Mouse (Mus musculus) ES-E14 (cell line): Measurements from ENCODE around the gene Ptbp2.

ENCODE experiments used
- CHD2 ChIP-seq: IDR thresholded peaks from 2 replicates; pipeline ENCODE4 v1.6.1; 2014; ENCODE audit warnings: mild to moderate bottlenecking, low read depth, low read length, inconsistent platforms
- HCFC1 ChIP-seq: IDR thresholded peaks from 2 replicates; pipeline ENCODE4 v1.6.1; 2012; ENCODE audit warnings: low read length, inconsistent platforms, borderline replicate concordance; ENCODE audit not compliant: insufficient read depth
- MAFK ChIP-seq: IDR thresholded peaks from 2 replicates; pipeline ENCODE4 v1.6.1; 2014; ENCODE audit warnings: mild to moderate bottlenecking, low read depth, low read length, inconsistent platforms; ENCODE audit not compliant: insufficient read depth
- ZC3H11A ChIP-seq: IDR thresholded peaks from 2 replicates; pipeline ENCODE4 v1.6.1; 2012; ENCODE audit warnings: low read depth, mild to moderate bottlenecking, inconsistent platforms, low read length, borderline replicate concordance
- ZNF384 ChIP-seq: IDR thresholded peaks from 2 replicates; pipeline ENCODE4 v1.6.1; 2012; ENCODE audit warnings: low read depth, low read length, inconsistent platforms

- no peak for TF ChIP-seq HCFC1
- TF ChIP-seq ZC3H11A, result no peak
- no peak for TF ChIP-seq MAFK
- TF ChIP-seq CHD2, result no peak
- TF ChIP-seq ZNF384, result no peak
Measured at GRCm38 (mm10) chr3:119779261-119779660, 5.0 kb downstream of the Ptbp2 start.
